Mouse (Mus musculus): ENCODE results near the gene Lhx6. TPM values are rescaled to one million over a fixed set of nuclear protein-coding genes. Genes with fewer than 3 reads are reported as not detected.

Lhx6 gene
- total RNA-seq, 2 experiments from 2014 or later: not detected

DNA sequence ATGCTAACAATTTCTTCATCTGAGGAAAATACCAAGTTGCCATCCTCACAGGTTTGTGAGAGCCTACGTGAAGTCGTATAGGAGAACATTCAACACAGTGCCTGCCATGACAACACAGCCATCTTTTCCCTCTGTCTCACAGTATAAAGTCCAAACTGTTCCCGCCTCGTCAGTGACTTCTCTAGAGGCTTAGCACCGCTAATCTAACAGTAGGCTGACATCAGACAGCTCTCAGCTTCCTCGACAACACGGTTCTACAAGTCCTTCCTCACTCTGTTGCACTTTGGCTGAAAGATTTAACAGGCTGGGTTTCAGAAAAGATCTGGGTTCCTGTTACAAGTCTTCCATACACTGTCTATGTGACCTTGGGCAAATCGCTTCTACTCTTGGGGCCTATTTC lies 57.0 kb downstream of the Lhx6 start:
- no peak for ATAC-seq (replicated peaks; ENCODE audit: low FRiP score, poor library complexity, severe bottlenecking)

GRCm38 (mm10) chr2:36040872-36041271 lies 64.3 kb downstream of the Lhx6 start:
- no peak for ATAC-seq (replicated peaks; ENCODE audit: low FRiP score, poor library complexity, severe bottlenecking)

DNA sequence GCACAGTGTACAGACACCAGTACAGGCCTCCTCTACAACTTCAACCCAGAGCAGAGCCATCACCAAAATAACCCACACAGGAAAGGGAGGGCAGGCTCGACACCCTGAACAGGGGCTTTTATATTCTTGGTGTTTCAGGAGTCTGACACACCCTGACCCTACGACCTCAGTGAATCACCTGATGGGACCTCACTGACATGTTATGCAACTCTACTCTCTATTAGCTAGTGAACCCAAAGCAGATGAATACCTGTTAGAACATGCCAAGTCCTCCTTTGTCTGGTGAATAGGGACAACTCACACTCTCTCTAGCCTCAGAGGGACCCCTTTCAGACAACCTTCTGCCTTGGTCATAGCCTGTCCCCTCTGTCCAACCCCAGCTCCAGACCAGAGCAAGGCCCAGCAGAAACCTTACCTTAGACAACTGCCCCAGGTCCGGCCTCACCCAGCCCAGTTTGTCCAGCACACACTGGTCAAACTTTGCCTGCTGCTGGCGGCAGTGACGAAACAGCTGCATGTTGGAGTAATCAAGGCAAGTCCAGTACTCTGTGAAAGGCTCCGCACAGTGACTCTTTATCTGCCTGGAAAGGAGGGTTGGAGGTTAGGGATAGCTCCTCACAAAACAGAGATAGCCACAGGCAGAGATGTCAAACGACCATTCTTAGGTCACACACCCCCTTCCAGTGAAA lies 65.8 kb downstream of the Lhx6 start:
- no peak for ATAC-seq (replicated peaks; ENCODE audit: low FRiP score, poor library complexity, severe bottlenecking)

DNA sequence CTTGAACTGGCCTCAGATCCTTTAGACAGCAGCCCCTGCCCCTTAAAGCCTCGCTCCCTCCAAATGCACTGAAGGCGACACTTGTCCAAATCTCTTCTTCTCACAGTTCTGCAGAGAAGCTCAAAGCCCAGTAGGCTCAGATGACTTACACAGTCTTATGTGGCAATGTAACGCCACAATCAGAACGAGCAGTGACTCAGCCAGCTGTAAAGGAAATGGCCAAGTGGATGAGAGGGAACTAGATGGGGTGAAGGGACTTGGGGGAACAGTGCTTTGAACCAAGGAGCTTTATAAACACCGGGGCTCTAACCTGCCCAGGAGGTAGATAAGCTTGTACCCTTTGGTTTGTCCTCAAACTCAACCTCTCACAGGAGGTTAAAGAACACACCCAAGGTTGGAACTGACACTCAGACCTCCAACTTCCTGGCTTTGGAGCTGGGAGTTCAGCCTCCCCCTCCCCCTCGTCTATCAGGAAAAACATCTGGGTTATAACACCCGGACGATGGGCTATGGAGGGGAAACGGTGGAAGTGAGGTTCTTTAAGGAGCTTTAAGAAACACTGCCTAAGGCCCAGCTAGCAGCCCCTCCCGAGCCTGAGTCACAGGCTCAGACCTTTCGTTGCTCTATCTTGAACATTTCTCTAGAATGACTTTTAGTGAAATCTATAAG lies 69.7 kb downstream of the Lhx6 start:
- ATAC-seq (replicated peaks; ENCODE audit: low FRiP score, poor library complexity, severe bottlenecking): no peak

DNA sequence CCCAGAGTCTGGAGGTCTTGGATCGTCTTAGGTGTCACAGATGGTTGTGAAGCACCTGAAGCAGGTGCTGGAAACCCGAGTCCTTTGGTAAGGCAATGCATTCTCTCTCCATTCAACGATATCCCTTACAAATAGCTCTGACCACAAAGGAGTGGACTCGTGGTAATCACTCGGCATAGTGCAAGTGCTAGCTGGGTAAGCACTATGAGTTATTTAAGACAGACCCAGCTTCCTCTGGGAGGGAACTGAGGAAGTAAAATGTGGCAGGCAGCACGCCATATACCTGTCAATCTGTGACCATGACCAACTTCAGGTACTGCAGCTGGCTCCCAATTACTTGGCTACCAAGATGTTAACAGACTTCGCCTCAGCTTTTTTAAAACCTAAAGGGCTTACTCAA lies 70.3 kb downstream of the Lhx6 start:
- ATAC-seq (replicated peaks; ENCODE audit: low FRiP score, poor library complexity, severe bottlenecking): no peak

DNA sequence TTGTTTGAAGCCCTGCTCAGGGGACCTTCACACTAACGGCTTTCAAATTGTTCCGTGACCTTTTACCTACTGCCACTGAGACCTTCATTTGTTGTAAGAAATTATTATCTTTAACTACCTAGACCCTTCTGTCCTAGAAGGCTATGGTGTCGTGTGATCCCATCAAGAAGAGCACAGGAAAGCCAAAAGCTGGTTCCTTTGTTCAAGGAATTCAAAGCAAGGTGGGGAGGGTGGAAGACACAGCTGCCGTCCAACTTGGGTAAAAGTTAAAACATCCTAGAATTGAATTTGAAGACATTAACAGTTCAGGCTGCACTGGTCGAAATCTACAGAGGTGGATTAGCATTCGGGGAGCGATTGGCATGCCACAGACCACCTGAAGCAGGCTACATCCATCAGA lies 71.2 kb downstream of the Lhx6 start:
- no peak for ATAC-seq (replicated peaks; ENCODE audit: low FRiP score, poor library complexity, severe bottlenecking)

DNA sequence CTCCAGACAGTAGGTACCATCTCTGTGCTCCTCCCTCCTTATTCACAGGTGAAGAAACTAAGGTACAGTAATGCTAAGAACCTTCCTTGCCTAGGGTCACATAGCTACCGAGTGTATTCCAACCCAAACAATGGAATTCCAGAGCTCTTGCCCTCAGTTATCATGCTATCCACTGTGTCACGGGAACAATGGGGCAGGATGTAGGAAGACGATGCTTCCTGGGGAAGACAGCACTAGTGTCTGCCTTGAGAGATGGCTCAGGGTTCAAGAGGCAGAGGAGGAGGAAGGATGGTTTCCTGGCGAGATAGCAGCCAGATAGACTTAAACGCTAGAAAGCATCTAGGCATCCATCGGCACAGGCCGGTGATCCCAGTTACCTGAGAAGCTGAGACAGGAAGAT lies 72.3 kb downstream of the Lhx6 start:
- no peak for ATAC-seq (replicated peaks; ENCODE audit: low FRiP score, poor library complexity, severe bottlenecking)

Other genes with a start within 250 kb of the Lhx6 start
- not detected in 2 replicates for gene Ttll11, start 125.5 kb downstream of the Lhx6 start, total RNA-seq (2015; ENCODE audit: low replicate concordance)
- gene Ttll11, start 125.5 kb downstream of the Lhx6 start, total RNA-seq (2017; ENCODE audit: low replicate concordance): not detected in 2 replicates
- gene Ndufa8, start 56.0 kb downstream of the Lhx6 start, total RNA-seq (2015; ENCODE audit: low replicate concordance): 16.9 and 28.4 TPM in 2 replicates
- 6.5 and 9.3 TPM in 2 replicates for gene Ndufa8, start 56.0 kb downstream of the Lhx6 start, total RNA-seq (2017; ENCODE audit: low replicate concordance)
- not detected in 2 replicates for gene Morn5, start 56.0 kb downstream of the Lhx6 start, total RNA-seq (2015; ENCODE audit: low replicate concordance)
- gene Morn5, start 56.0 kb downstream of the Lhx6 start, total RNA-seq (2017; ENCODE audit: low replicate concordance): not detected in 2 replicates
- gene Mrrf, start 31.0 kb upstream of the Lhx6 start, total RNA-seq (2015; ENCODE audit: low replicate concordance): 3.3 and 6.7 TPM in 2 replicates
- 6.9 and 11.8 TPM in 2 replicates for gene Mrrf, start 31.0 kb upstream of the Lhx6 start, total RNA-seq (2017; ENCODE audit: low replicate concordance)
- 13.1 and 18.2 TPM in 2 replicates for gene Rbm18, start 31.4 kb upstream of the Lhx6 start, total RNA-seq (2015; ENCODE audit: low replicate concordance)
- 19.0 and 20.5 TPM in 2 replicates for gene Rbm18, start 31.4 kb upstream of the Lhx6 start, total RNA-seq (2017; ENCODE audit: low replicate concordance)
- gene Ptgs1, start 125.0 kb upstream of the Lhx6 start, total RNA-seq (2015; ENCODE audit: low replicate concordance): 15.0 and 19.6 TPM in 2 replicates
- 12.1 and 13.6 TPM in 2 replicates for gene Ptgs1, start 125.0 kb upstream of the Lhx6 start, total RNA-seq (2017; ENCODE audit: low replicate concordance)

Measured in erythroblast, adult 5-6 weeks (primary cell).